20 mouse cellular contexts compared by ENCODE assay signal in the genomic region with DNA sequence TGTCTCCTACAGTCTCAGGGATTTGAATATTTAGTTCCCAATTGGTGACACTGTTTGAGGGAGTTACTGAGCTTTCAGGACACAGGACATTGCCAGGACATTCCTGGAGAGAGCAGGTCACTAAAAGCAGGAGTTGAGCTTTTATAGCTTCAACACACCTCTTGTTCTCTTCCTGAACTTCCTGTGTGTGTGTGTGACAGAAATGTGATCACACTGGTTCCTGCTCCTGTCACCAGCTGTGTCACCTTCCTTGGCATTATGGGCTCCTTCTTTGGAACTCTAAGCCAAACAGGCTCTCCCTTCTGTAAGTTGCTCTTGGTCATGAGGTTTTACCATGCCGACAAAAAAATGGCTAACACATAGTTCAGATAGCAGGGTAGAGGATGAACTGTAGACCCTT.
A peak's percentile ranks its signal among the peaks of the same experiment; 100 is the strongest.
DNase-seq lines count a peak whose midpoint lies in the region; ATAC-seq and TF ChIP-seq lines count a peak whose summit lies in the region.
"Had no signal": no experiment of that assay in that cellular context is flagged by ENCODE, and none has a peak within 500 bp of the region (broad histone marks: within the 10 kb centered on the region; RNA-seq: fewer than 3 reads in every experiment).

No protein-coding gene starts in this region.

- peaks cover 4% of the 10 kb centered on the region; the same call in 1 of the 2 replicates for H3K9me3 ChIP-seq in midbrain, embryonic 11.5 days (ENCODE audit: control insufficient read depth, low read length)
- H3K9me3 ChIP-seq in midbrain, embryonic 10.5 days (replicated peaks) = peaks cover 6% of the 10 kb centered on the region
- H3K9me3 ChIP-seq in kidney, embryonic 15.5 days (replicated peaks) = 0 out of 2 replicates have a peak, but pooled peaks cover 2% of the 10 kb centered on the region

- H3K27me3 ChIP-seq in midbrain, embryonic 11.5 days (ENCODE audit: control insufficient read depth, insufficient read depth, low read length) = no peaks in the 10 kb centered on the region
- H3K27me3 ChIP-seq in midbrain, embryonic 10.5 days (ENCODE audit: low read depth, poor library complexity, severe bottlenecking) = no peaks in the 10 kb centered on the region
- H3K27me3 ChIP-seq in kidney, embryonic 15.5 days = no peaks in the 10 kb centered on the region
- H3K27me3 ChIP-seq: Patski had no signal

- WGBS in midbrain, embryonic 11.5 days = 89% methylated on average over 1 of the region's 1 CpGs
- WGBS in midbrain, embryonic 10.5 days = 83% methylated on average over 1 of the region's 1 CpGs
- WGBS in kidney, embryonic 15.5 days = 94% methylated on average over 1 of the region's 1 CpGs

- H3K4me2 ChIP-seq in midbrain, embryonic 11.5 days = no peak overlapping the region
- no peak overlapping the region for H3K4me2 ChIP-seq in kidney, embryonic 15.5 days

- intact Hi-C loops in heart, postnatal 25 days (cut with DNase I) = no loop called here

- TF ChIP-seq CTCF in embryonic fibroblast, embryonic 13.5 days (IDR thresholded peaks at IDR 0.05; ENCODE audit: borderline replicate concordance, insufficient read depth, low read length) = no peak

- no peak overlapping the region for H3K4me3 ChIP-seq in midbrain, embryonic 11.5 days (ENCODE audit: low read depth, low read length)
- H3K4me3 ChIP-seq in midbrain, embryonic 10.5 days = no peak overlapping the region
- no peak overlapping the region for H3K4me3 ChIP-seq in embryonic fibroblast, embryonic 13.5 days (ENCODE audit: insufficient read depth, low read length)
- H3K4me3 ChIP-seq in kidney, embryonic 15.5 days (replicated peaks) = no peak overlapping the region

- no peaks in the 10 kb centered on the region for H3K4me1 ChIP-seq in midbrain, embryonic 11.5 days (ENCODE audit: control insufficient read depth, insufficient read depth, low read length)
- H3K4me1 ChIP-seq in midbrain, embryonic 10.5 days = no peaks in the 10 kb centered on the region
- H3K4me1 ChIP-seq in embryonic fibroblast, embryonic 13.5 days (ENCODE audit: control insufficient read depth, insufficient read depth, low read length) = peaks cover 4% of the 10 kb centered on the region; the same call in 1 of the 2 replicates
- H3K4me1 ChIP-seq in kidney, embryonic 15.5 days = no peaks in the 10 kb centered on the region

- no peak for TF ChIP-seq POLR2A in embryonic fibroblast, embryonic 13.5 days (IDR thresholded peaks at IDR 0.05; ENCODE audit: low read depth, low read length)

- DNase-seq in heart, adult 11 months = peak; percentile 73
- DNase-seq in heart, postnatal 25 days (ENCODE audit: low spot score) = no peak
- DNase-seq in midbrain, embryonic 11.5 days (ENCODE audit: low spot score, missing footprints) = peak; percentile 66
- no peak for DNase-seq in midbrain, embryonic 10.5 days (ENCODE audit: low spot score)
- DNase-seq: adrenal gland, adult 2 months; adrenal gland, adult 8-10 months; adrenal gland, postnatal 10 days; adrenal gland, postnatal 14 days; adrenal gland, postnatal 25 days; adrenal gland, postnatal 36 days; B cell, adult 2 months; cerebellum, adult 11 months; cerebellum, adult 11-12 months; cerebellum, adult 18-20 months had no signal

- H3K27ac ChIP-seq in midbrain, embryonic 11.5 days (ENCODE audit: low read depth, low read length) = no peak overlapping the region
- H3K27ac ChIP-seq in midbrain, embryonic 10.5 days (replicated peaks) = no peak overlapping the region
- peak overlapping the region; percentile 77 for H3K27ac ChIP-seq in embryonic fibroblast, embryonic 13.5 days (ENCODE audit: insufficient read depth, low read length)
- H3K27ac ChIP-seq in kidney, embryonic 15.5 days = no peak overlapping the region

- H3K36me3 ChIP-seq in midbrain, embryonic 11.5 days (ENCODE audit: control insufficient read depth, insufficient read depth, low read length) = no peaks in the 10 kb centered on the region
- no peaks in the 10 kb centered on the region for H3K36me3 ChIP-seq in midbrain, embryonic 10.5 days
- H3K36me3 ChIP-seq in kidney, embryonic 15.5 days = 0 out of 2 replicates have a peak, but pooled peaks cover 10% of the 10 kb centered on the region
- H3K36me3 ChIP-seq: G1E had no signal

- ATAC-seq in midbrain, embryonic 11.5 days (ENCODE audit: low FRiP score) = no peak
- no peak for ATAC-seq in kidney, embryonic 15.5 days (replicated peaks; ENCODE audit: low FRiP score)
- ATAC-seq: activated CD4-positive, CD25-positive, alpha-beta regulatory T cell, adult 4 months; CD4-positive, CD25-positive, alpha-beta regulatory T cell, adult 4 months; Patski had no signal

- H3K9ac ChIP-seq in midbrain, embryonic 11.5 days (ENCODE audit: low read length) = no peak overlapping the region
- no peak overlapping the region for H3K9ac ChIP-seq in kidney, embryonic 15.5 days

Comparison
In these comparisons a context has a peak if more than half of its experiments do, and no peak if none do; other contexts are left out.
1. DNase-seq: peak in heart, adult 11 months (single experiment) and midbrain, embryonic 11.5 days (single experiment); none in heart, postnatal 25 days (single experiment) and midbrain, embryonic 10.5 days (single experiment).